Mouse (Mus musculus) liver, embryonic 14.5 days (tissue): ENCODE measurements around the gene Corin.

Experiments
- CTCF ChIP-seq: IDR thresholded peaks from 2 replicates; pipeline ENCODE4 v1.5.1; 2016; ENCODE audit warnings: antibody characterized with exemption, low read depth, control low read depth
- EP300 ChIP-seq: IDR thresholded peaks from 2 replicates; pipeline ENCODE4 v1.6.1; 2016; ENCODE audit warnings: antibody characterized with exemption, low read depth

DNA sequence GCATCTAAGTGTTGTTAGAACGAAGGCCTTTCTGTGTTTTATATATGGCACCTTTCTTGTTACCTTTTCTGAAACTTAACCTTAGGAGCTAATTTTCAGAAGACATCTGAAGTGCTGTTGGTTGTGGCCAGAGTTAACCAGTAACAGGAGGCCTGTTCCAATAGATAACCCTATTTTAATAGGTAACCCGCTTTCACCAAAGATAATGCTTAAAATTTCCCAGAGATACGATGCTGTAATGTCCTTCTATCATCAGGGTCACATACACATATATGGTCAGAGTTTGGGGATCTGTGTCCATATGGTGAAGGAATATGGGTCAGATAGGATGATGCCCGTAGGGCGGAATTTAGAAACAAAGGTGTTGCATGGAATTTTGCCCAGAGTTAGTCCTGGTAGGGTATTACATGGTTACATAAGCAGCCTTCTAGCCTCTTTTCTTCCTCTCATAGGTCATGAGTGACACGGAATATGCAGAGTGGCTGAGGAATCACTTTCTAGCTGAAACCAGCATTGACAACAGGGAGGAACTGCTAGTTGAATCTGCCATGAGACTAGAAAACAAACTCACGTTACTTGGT, 237.2 kb downstream of the Corin start:
- TF ChIP-seq CTCF (no peak), EP300 (no peak)
